Mouse (Mus musculus) stomach, embryonic 14.5 days (tissue): Measurements from ENCODE around the gene Dnaaf2. TPM values are rescaled to one million over a fixed set of nuclear protein-coding genes. Genes with fewer than 3 reads are reported as not detected.

Experiments
- ATAC-seq: fragments of 200-750 bp; cut with Nextera tagmentation; 2 replicates; pipeline ENCODE4 v1.8.0; 2017; ENCODE audit warnings: low read depth, moderate TSS enrichment; ENCODE audit not compliant: insufficient number of reproducible peaks, insufficient read depth, low FRiP score
- H3K27ac ChIP-seq: fragments of 300-500 bp; sonication (generic); 2 replicates; pipeline ENCODE4 v1.5.1; 2014; ENCODE audit warnings: mild to moderate bottlenecking, low read length, moderate library complexity, mixed read lengths
- H3K27me3 ChIP-seq: fragments of 300-500 bp; sonication (generic); 2 replicates; pipeline ENCODE4 v1.6.1; 2014; ENCODE audit warnings: low read length, control low read depth, mixed read lengths; ENCODE audit not compliant: control insufficient read depth, insufficient read depth
- H3K36me3 ChIP-seq: fragments of 300-500 bp; sonication (generic); 2 replicates; pipeline ENCODE4 v1.6.1; 2014; ENCODE audit warnings: mild to moderate bottlenecking, control low read depth, low read length, moderate library complexity, mixed read lengths; ENCODE audit not compliant: control insufficient read depth, insufficient read depth
- H3K4me1 ChIP-seq: fragments of 300-500 bp; sonication (generic); 2 replicates; pipeline ENCODE4 v1.6.1; 2014; ENCODE audit warnings: low read length, control low read depth, mixed read lengths; ENCODE audit not compliant: control insufficient read depth, insufficient read depth
- H3K4me2 ChIP-seq: fragments of 300-500 bp; sonication (generic); replicated peaks from 2 replicates; pipeline ENCODE4 v1.6.1; 2014; ENCODE audit warnings: low read depth, low read length, control low read depth
- H3K4me3 ChIP-seq: fragments of 300-500 bp; sonication (generic); 2 replicates; pipeline ENCODE4 v1.5.1; 2014; ENCODE audit warnings: low read depth, low read length, control low read depth
- H3K9ac ChIP-seq: fragments of 300-500 bp; sonication (generic); replicated peaks from 2 replicates; pipeline ENCODE4 v1.6.1; 2014; ENCODE audit warnings: low read depth, mild to moderate bottlenecking, control low read depth, low read length, moderate library complexity, mixed read lengths
- H3K9me3 ChIP-seq: fragments of 300-500 bp; sonication (generic); 2 replicates; pipeline ENCODE4 v1.6.1; 2016; ENCODE audit warnings: low read depth, low read length, control low read depth; ENCODE audit not compliant: control insufficient read depth
- WGBS: fragments of 180-500 bp; shearing (Covaris S2); extraction: QIAGEN DNeasy Blood & Tissue Kit; methylation state at CpG from one replicate; pipeline ENCODE4 v1.1.7; 2014; 5-methylcytosine and 5-hydroxymethylcytosine counted together
- polyA plus RNA-seq: library from polyadenylated mRNA; unstranded; fragments of >200 nt; fragmentation: Nextera tagmentation; extraction: Ambion mirVana; gene quantifications from 2 replicates; pipeline ENCODE4 v1.2.1, GENCODE M21; 2014

The Dnaaf2 gene
- polyA plus RNA-seq, 1 experiment from 2014 or later, result 9.4 TPM

DNA sequence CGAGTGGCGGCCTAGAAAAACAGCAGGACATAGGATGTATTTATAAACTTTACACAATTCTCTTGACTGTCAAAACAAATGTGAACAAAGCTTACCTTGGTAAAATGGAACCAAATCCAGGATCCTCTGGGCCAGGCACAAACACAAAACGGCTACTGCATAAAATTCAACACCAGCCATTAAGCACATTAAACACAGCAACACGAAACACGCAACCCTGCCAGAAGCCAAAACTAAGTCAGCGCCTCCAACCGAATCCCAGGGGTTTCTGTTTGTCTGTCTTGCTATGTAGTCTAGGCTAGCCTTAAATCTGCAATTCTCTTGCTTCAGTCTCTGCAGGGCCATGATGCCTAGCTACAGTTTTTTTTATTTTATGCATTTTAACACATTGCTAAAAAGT, 9.7 kb upstream of the Dnaaf2 start:
- Histone ChIP-seq H3K4me2 (no peak overlapping the region), H3K27me3 (no peaks in the 10 kb centered on the region), H3K4me3 (no peak overlapping the region), H3K36me3 (peaks cover 34% of the 10 kb centered on the region), H3K9me3 (no peaks in the 10 kb centered on the region), H3K4me1 (no peaks in the 10 kb centered on the region), H3K27ac (no peak overlapping the region), H3K9ac (no peak overlapping the region)
- ATAC-seq, result no peak
- 95% methylated on average over 7 of the region's 7 CpGs for WGBS

GRCm38 (mm10) chr12:69207396-69207795, 9.2 kb upstream of the Dnaaf2 start:
- Histone ChIP-seq H3K4me2 (no peak overlapping the region), H3K9ac (no peak overlapping the region), H3K4me3 (no peak overlapping the region), H3K36me3 (peaks cover 37% of the 10 kb centered on the region), H3K4me1 (no peaks in the 10 kb centered on the region), H3K27ac (no peak overlapping the region), H3K27me3 (no peaks in the 10 kb centered on the region), H3K9me3 (no peaks in the 10 kb centered on the region)
- no peak for ATAC-seq
- 93% methylated on average over 8 of the region's 8 CpGs for WGBS

- H3K4me3 ChIP-seq, result no peak within 1 kb of the TSS
- H3K9ac ChIP-seq, result no peak within 1 kb of the TSS
- no peak within 1 kb of the TSS for H3K27ac ChIP-seq
- no peak for ATAC-seq
- H3K4me1 ChIP-seq, result no peaks in the 10 kb centered on the region; the same call in 1 of the 2 replicates
- peaks cover 44% of the 10 kb centered on the region for H3K36me3 ChIP-seq
- no peak within 1 kb of the TSS for H3K4me2 ChIP-seq
- 81% methylated on average over 16 of the region's 16 CpGs for WGBS
- H3K9me3 ChIP-seq, result no peaks in the 10 kb centered on the region
- no peaks in the 10 kb centered on the region for H3K27me3 ChIP-seq
Measured at GRCm38 (mm10) chr12:69204052-69204833, 6.0 kb upstream of the Dnaaf2 start, which contains the start of gene Gm49384. TSS of gene Gm49384 (minus strand) at chr12:69204267.

DNA sequence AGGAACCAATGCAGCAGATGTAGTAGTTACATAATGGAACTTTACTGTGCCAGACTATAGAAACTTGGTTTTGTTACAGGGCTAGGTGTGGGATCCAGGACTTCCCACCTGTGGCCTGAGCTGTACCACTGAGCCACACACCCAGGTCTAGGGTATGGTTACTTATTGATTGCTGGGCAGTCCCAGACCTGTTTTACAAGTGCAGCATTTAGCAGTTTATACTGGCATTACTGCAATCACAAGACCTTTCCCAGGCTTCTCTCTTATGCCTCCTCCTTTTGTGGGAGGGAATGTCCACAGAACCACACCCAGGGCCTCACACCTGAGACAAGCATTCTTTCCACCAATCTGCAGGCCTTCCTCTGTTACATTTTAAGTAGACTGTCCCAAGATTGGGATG, 756 bp upstream of the Dnaaf2 start:
- peaks cover 11% of the 10 kb centered on the region; the same call in 1 of the 2 replicates for H3K4me1 ChIP-seq
- no peaks in the 10 kb centered on the region for H3K27me3 ChIP-seq
- ATAC-seq, result no peak
- peaks cover 29% of the 10 kb centered on the region for H3K36me3 ChIP-seq
- no peak overlapping the region for H3K9ac ChIP-seq
- H3K9me3 ChIP-seq, result no peaks in the 10 kb centered on the region
- H3K4me2 ChIP-seq, result no peak overlapping the region; the same call in 1 of the 2 replicates
- H3K4me3 ChIP-seq, result no peak overlapping the region
- H3K27ac ChIP-seq, result no peak overlapping the region

- H3K36me3 ChIP-seq, result peaks cover 21% of the 10 kb centered on the region
- peak overlapping the region; percentile 91 for H3K27ac ChIP-seq
- under 1% methylated on average over 91 of the region's 94 CpGs for WGBS
- ATAC-seq, result peak; percentile 71
- H3K9ac ChIP-seq, result peak overlapping the region; percentile 81
- H3K27me3 ChIP-seq, result no peaks in the 10 kb centered on the region
- H3K4me1 ChIP-seq, result peaks cover 11% of the 10 kb centered on the region; the same call in 1 of the 2 replicates
- peak overlapping the region; percentile 95 for H3K4me3 ChIP-seq
- H3K4me2 ChIP-seq, result peak overlapping the region; percentile 81
- no peaks in the 10 kb centered on the region for H3K9me3 ChIP-seq
Measured at GRCm38 (mm10) chr12:69197378-69198163, 658 bp downstream of the Dnaaf2 start.

DNA sequence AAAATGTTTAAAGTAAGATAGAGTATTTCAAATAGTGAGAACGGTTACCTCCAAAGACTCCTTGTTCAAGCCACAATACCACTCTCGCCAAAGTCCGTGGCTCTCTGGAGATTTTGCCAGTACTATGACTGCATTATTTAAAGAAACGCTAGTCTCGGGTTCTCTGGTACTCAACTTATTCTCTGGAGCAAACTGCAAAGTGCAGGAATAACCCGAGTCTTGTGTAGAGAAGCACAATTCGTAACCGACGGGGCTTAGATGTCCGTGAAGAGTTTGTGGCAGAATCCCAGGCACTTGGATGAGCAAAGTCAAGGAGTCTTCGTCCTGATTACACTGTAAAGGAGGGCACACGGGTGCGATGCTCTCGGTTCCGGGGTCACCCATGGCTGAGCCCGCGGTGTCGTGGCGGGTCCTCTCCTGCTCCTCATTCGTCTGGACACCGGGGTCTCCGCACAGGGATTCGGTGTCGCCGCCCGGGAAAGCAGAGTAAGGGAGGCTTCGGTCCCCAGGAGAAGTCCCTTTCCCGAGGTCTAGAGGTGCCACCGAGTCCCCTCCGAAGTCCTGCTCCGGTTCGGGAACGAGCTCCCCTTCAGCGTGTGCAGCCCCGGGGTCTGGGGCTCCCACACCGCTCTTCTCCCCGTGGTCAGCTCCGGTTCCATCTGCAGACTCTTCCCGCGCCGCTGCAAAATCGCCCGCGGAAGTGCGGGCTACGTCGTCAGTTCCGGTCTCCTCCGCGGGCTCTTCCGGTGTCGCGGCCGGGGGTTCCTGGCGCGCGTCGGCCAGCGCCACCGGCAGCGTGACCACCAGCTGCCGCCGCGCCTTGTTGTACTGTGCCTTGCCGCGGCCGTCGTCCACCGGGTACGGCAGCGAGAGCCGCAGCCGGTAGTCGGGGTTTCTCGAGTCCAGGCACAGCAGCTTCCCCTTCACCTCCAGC, 1.5 kb downstream of the Dnaaf2 start, which contains the start of gene Gm49383:
Gene Gm49383, minus strand, starts transcription at position 661 of the 934 bp plus-strand sequence.
- H3K4me2 ChIP-seq, result peak within 1 kb of the TSS; percentile 81
- H3K9ac ChIP-seq, result peak within 1 kb of the TSS; percentile 81
- H3K4me3 ChIP-seq, result peak within 1 kb of the TSS; percentile 95
- peaks cover 11% of the 10 kb centered on the region; the same call in 1 of the 2 replicates for H3K4me1 ChIP-seq
- under 1% methylated on average over 75 of the region's 75 CpGs for WGBS
- ATAC-seq, result peak; percentile 84
- peaks cover 16% of the 10 kb centered on the region for H3K36me3 ChIP-seq
- H3K9me3 ChIP-seq, result no peaks in the 10 kb centered on the region
- peak within 1 kb of the TSS; percentile 91 for H3K27ac ChIP-seq
- H3K27me3 ChIP-seq, result no peaks in the 10 kb centered on the region

DNA sequence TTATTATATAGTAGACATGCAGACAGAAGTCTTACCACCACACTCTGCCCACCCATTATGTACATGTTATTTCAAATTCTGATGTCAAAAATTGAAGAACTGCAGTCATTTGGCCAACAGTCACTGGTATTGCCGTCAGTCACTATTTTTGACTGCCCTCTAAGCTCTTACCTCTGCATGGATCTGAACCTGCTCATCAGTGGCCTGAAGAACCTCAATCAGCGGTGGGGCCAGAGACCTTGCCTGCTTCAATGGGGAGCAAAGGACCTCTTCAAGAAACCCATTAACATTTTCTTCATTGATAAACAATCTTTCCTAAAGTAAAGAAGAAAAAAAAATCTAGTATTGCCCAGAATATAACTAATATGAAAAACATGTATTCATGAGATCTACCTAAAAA, 5.6 kb downstream of the Dnaaf2 start:
- Histone ChIP-seq H3K27me3 (no peaks in the 10 kb centered on the region), H3K4me3 (no peak overlapping the region), H3K4me2 (no peak overlapping the region), H3K27ac (no peak overlapping the region), H3K9ac (no peak overlapping the region), H3K9me3 (no peaks in the 10 kb centered on the region), H3K4me1 (peaks cover 3% of the 10 kb centered on the region; the same call in 1 of the 2 replicates), H3K36me3 (peaks cover 15% of the 10 kb centered on the region)
- no peak for ATAC-seq
- WGBS, result 94% methylated on average over 2 of the region's 2 CpGs

DNA sequence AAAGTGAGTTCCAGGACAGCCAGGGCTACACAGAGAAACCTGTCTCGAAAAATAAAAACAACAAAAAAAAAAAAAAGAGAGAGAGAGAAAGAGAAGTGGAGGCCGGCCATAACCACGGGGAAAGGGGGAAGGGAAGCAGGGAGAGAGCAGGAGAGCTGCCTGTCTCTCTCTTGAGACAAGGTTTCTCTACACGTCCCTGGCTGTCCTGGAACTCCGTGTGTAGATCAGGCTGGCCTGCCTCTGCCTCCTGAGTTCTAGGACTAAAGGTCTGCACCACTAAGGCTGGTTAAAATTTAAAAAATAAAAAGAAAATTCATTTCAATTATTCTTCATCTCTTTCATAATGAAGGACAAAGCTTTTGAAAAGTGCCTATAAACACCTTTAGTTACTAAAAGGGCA, 6.8 kb downstream of the Dnaaf2 start:
- Histone ChIP-seq H3K9me3 (no peaks in the 10 kb centered on the region), H3K4me3 (no peak overlapping the region), H3K4me2 (no peak overlapping the region), H3K27ac (no peak overlapping the region), H3K9ac (no peak overlapping the region), H3K36me3 (peaks cover 18% of the 10 kb centered on the region), H3K27me3 (no peaks in the 10 kb centered on the region), H3K4me1 (peaks cover 9% of the 10 kb centered on the region)
- ATAC-seq, result no peak
- 88% methylated on average over 5 of the region's 5 CpGs for WGBS
